Mouse (Mus musculus): ENCODE measurements around the gene Ak1. TPM values are rescaled to one million over a fixed set of nuclear protein-coding genes. Genes with fewer than 3 reads are reported as not detected.

Ak1 gene
- polyA plus RNA-seq, 1 experiment = 132 TPM

DNA sequence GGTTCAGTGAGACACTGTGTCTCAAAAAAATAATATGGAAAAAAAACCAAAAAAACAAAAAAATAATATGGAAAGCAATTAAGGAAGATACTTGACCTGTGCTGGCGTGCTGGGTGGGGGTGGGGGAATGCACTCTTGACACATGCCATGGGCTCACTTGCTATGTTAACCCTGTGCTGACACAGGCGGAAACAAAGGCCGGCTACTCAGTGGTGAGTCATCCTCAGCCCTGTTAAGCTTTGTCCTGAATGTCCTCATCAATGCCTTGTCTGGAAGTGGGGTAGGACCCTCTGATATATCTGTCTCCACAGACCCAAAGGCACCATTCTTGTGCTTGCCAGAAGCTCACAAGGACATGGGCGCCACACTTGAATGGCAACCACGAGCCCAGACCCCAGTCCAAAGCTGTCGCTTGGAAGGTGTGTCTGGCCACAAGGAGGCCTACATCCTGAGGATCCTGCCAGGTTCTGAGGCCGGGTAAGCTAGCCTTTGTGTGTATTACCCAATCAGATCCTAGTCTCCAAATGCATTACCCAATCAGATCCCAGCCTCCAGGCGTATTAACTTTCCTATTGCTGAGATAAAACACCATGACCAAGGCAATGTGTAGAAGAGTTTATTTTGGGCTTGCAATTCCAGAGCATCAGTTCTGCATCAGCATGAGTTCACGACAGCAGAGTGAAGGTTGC, 50.5 kb downstream of the Ak1 start:
- no peaks in the 10 kb centered on the region for H3K27me3 ChIP-seq (ENCODE audit: control insufficient read depth, insufficient read depth, low read length)
- no peak for DNase-seq
- H3K4me3 ChIP-seq (replicated peaks; ENCODE audit: insufficient read depth, low read depth, low read length) = no peak overlapping the region
- no peak for TF ChIP-seq POLR2A (IDR thresholded peaks at IDR 0.05; ENCODE audit: borderline replicate concordance, insufficient read depth, low read length)
- TF ChIP-seq CTCF (IDR thresholded peaks at IDR 0.05; ENCODE audit: borderline replicate concordance, insufficient read depth, low read depth, low read length) = no peak
- no peak overlapping the region for H3K27ac ChIP-seq (ENCODE audit: insufficient read depth, low read length)
- no peaks in the 10 kb centered on the region for H3K4me1 ChIP-seq (ENCODE audit: control insufficient read depth, insufficient read depth, low read length)
- 71% methylated on average over 9 of the region's 9 CpGs for WGBS

DNA sequence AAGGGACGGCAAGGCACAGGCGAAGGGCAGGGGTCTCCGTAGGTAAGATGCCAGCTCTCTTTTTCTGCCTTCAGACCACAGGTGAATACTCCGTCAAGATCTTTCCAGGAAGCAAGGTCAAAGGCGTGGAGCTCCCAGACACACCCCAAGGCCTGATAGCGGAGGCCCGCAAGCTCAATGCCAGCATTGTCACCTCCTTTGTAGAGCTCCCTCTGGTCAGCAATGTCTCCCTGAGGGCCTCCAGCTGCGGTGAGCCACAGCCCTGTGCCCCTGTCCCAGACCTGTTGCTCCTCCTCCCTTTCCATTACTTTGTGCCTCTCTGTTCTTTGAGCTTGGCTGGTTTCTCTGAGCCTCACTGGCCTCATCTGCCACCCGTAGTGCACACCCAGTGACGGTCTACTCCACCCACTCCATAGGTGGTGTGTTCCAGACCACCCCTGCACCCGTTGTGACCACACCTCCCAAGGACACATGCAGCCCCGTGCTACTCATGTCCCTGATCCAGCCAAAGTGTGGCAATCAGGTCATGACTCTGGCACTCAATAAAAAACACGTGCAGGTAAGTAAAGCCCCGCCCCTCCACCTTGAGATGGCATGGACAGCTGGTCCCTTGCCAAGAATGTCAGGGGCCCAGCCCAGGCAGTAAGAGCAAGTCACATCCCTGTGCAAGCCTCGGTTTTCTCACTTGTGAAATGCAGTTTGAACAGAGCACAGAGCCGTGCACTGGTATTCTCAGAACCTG, 51.8 kb downstream of the Ak1 start:
- TF ChIP-seq POLR2A (IDR thresholded peaks at IDR 0.05; ENCODE audit: borderline replicate concordance, insufficient read depth, low read length) = no peak
- TF ChIP-seq CTCF (IDR thresholded peaks at IDR 0.05; ENCODE audit: borderline replicate concordance, insufficient read depth, low read depth, low read length) = no peak
- Histone ChIP-seq H3K4me1 (ENCODE audit: control insufficient read depth, insufficient read depth, low read length) (no peaks in the 10 kb centered on the region), H3K27ac (ENCODE audit: insufficient read depth, low read length) (no peak overlapping the region), H3K4me3 (replicated peaks; ENCODE audit: insufficient read depth, low read depth, low read length) (no peak overlapping the region), H3K27me3 (ENCODE audit: control insufficient read depth, insufficient read depth, low read length) (no peaks in the 10 kb centered on the region)
- 77% methylated on average over 16 of the region's 16 CpGs for WGBS
- no peak for DNase-seq

DNA sequence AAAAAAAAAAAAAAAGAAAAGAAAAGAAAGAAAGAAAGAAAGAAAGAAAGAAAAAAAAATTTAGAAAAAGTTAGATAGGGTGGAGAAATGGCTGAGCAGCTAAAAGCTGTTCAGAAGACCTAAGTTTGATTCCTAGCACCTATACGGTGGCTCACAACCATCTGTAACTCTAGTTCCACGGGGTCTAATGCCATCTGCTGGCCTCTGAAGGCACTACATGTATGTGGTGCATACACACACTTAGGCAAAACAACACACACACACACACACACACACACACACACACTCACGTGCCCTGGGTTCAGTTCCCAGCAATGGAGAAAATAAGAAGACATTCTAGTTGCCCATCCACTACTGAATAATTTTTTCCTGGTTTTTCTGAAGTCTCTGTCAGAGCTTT, 55.3 kb downstream of the Ak1 start:
- DNase-seq = no peak
- H3K4me1 ChIP-seq (ENCODE audit: control insufficient read depth, insufficient read depth, low read length) = no peaks in the 10 kb centered on the region
- H3K27me3 ChIP-seq (ENCODE audit: control insufficient read depth, insufficient read depth, low read length) = no peaks in the 10 kb centered on the region
- no peak overlapping the region for H3K27ac ChIP-seq (ENCODE audit: insufficient read depth, low read length)
- 90% methylated on average over 3 of the region's 3 CpGs for WGBS
- TF ChIP-seq CTCF (IDR thresholded peaks at IDR 0.05; ENCODE audit: borderline replicate concordance, insufficient read depth, low read depth, low read length) (no peak), POLR2A (IDR thresholded peaks at IDR 0.05; ENCODE audit: borderline replicate concordance, insufficient read depth, low read length) (no peak)
- H3K4me3 ChIP-seq (replicated peaks; ENCODE audit: insufficient read depth, low read depth, low read length) = no peak overlapping the region

DNA sequence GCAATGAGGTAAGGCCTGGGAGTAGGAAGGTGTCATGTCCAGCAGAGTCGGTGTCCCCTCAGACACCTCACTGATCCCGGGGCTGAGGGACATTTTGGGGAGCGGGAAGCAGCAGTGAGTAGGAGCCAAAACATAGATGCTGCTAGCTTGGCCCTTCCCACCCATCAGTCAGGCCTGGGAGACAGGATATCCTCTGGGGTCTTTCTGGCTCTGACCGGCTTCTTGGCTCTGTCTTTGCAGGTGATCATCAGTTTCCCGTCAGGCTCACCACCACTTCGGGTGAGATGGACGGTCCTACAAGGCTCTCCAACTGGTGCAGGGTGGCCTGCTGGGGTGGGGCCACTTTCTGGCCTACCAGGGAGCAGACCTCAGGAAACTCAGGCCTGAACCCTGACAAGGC, 56.1 kb downstream of the Ak1 start:
- Histone ChIP-seq H3K4me3 (replicated peaks; ENCODE audit: insufficient read depth, low read depth, low read length) (no peak overlapping the region), H3K27ac (ENCODE audit: insufficient read depth, low read length) (no peak overlapping the region), H3K4me1 (ENCODE audit: control insufficient read depth, insufficient read depth, low read length) (no peaks in the 10 kb centered on the region), H3K27me3 (ENCODE audit: control insufficient read depth, insufficient read depth, low read length) (no peaks in the 10 kb centered on the region)
- DNase-seq = no peak
- no peak for TF ChIP-seq CTCF (IDR thresholded peaks at IDR 0.05; ENCODE audit: borderline replicate concordance, insufficient read depth, low read depth, low read length)
- TF ChIP-seq POLR2A (IDR thresholded peaks at IDR 0.05; ENCODE audit: borderline replicate concordance, insufficient read depth, low read length) = no peak
- 94% methylated on average over 7 of the region's 7 CpGs for WGBS

DNA sequence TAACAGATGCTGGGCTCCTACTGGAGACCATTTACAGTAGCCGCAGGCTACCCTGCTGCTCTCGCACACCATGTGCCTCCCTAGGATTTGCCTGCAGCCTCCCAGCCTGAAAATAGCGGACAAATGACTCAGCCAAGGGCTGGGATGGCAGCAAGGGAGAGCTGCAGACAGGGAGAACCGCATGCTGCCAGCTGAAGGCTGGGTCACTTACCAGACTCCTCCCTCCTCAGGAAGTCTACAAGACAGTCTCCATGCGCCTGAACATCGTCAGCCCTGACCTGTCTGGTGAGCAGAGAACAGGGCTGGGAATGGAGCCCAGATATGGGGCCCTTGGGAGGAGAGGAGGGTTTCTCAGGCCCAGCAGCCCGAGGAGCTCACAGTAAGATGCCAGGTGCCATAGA, 58.5 kb downstream of the Ak1 start:
- TF ChIP-seq POLR2A (IDR thresholded peaks at IDR 0.05; ENCODE audit: borderline replicate concordance, insufficient read depth, low read length) = no peak
- TF ChIP-seq CTCF (IDR thresholded peaks at IDR 0.05; ENCODE audit: borderline replicate concordance, insufficient read depth, low read depth, low read length) = no peak
- 26% methylated on average over 7 of the region's 7 CpGs for WGBS
- H3K4me1 ChIP-seq (ENCODE audit: control insufficient read depth, insufficient read depth, low read length) = no peaks in the 10 kb centered on the region
- H3K27ac ChIP-seq (ENCODE audit: insufficient read depth, low read length) = no peak overlapping the region
- no peaks in the 10 kb centered on the region for H3K27me3 ChIP-seq (ENCODE audit: control insufficient read depth, insufficient read depth, low read length)
- no peak overlapping the region for H3K4me3 ChIP-seq (replicated peaks; ENCODE audit: insufficient read depth, low read depth, low read length)
- DNase-seq = no peak

DNA sequence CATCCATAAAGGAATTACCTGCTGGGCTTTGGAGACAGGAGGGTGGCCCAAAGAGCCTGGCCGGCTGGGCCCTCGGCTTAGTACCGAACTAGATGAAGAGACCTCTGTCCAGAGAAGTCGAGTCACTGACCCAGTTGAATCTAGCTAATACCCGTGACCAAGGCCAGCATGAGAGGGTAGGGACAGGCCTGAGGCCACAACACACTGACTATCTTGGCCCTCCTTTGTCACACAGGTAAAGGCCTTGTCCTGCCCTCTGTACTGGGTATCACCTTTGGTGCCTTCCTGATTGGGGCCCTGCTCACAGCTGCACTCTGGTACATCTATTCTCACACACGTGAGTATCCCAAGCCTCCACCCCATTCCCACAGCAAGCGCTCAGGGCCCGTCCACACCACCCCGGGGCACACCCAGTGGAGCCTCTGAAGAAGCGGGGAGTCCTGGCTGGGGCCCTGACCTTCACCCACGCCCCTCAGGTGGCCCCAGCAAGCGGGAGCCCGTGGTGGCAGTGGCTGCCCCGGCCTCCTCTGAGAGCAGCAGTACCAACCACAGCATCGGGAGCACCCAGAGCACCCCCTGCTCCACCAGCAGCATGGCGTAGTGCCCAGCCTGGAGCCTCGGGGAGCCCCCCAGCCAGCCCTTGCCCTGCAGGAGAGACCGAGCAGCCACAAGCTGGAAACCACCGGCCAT, 59.5 kb downstream of the Ak1 start:
- Histone ChIP-seq H3K4me3 (replicated peaks; ENCODE audit: insufficient read depth, low read depth, low read length) (no peak overlapping the region), H3K4me1 (ENCODE audit: control insufficient read depth, insufficient read depth, low read length) (no peaks in the 10 kb centered on the region), H3K27me3 (ENCODE audit: control insufficient read depth, insufficient read depth, low read length) (no peaks in the 10 kb centered on the region), H3K27ac (ENCODE audit: insufficient read depth, low read length) (no peak overlapping the region)
- no peak for TF ChIP-seq POLR2A (IDR thresholded peaks at IDR 0.05; ENCODE audit: borderline replicate concordance, insufficient read depth, low read length)
- no peak for TF ChIP-seq CTCF (IDR thresholded peaks at IDR 0.05; ENCODE audit: borderline replicate concordance, insufficient read depth, low read depth, low read length)
- DNase-seq = no peak
- WGBS = 79% methylated on average over 19 of the region's 19 CpGs

DNA sequence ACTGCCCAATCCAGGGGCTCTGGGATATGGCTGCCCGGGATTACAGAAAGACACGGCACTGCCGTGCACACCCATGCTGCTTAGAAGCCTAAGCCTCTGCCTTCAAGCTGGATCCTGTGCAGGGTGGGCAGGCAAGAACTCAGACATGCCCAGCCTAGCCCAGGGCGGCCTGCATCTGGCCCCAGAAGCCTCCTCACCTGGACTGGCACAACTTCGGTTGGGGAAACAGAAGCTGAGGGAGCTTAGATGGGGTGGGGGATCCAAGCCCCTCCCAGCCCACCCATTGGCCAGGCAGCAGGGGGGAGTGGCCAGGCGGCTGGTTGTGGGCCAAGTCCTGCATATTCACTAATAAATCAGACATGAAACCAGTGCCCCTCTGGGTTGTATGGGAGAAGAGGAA, 60.2 kb downstream of the Ak1 start:
- Histone ChIP-seq H3K27ac (ENCODE audit: insufficient read depth, low read length) (no peak overlapping the region), H3K4me3 (replicated peaks; ENCODE audit: insufficient read depth, low read depth, low read length) (no peak overlapping the region), H3K27me3 (ENCODE audit: control insufficient read depth, insufficient read depth, low read length) (no peaks in the 10 kb centered on the region), H3K4me1 (ENCODE audit: control insufficient read depth, insufficient read depth, low read length) (no peaks in the 10 kb centered on the region)
- WGBS = 46% methylated on average over 6 of the region's 6 CpGs
- TF ChIP-seq POLR2A (IDR thresholded peaks at IDR 0.05; ENCODE audit: borderline replicate concordance, insufficient read depth, low read length) = no peak
- TF ChIP-seq CTCF (IDR thresholded peaks at IDR 0.05; ENCODE audit: borderline replicate concordance, insufficient read depth, low read depth, low read length) = no peak
- no peak for DNase-seq
